Mouse (Mus musculus) erythroblast, embryonic 14.5 days (primary cell): Measurements from ENCODE around the gene Inka2. TPM values are rescaled to one million over a fixed set of nuclear protein-coding genes. Genes with fewer than 3 reads are reported as not detected.

ENCODE experiments used
- H3K27me3 ChIP-seq: 2 replicates; pipeline ENCODE4 v1.6.1; 2012; ENCODE audit warnings: inconsistent platforms; ENCODE audit not compliant: control insufficient read depth
- H3K36me3 ChIP-seq: 2 replicates; pipeline ENCODE4 v1.6.1; 2012; ENCODE audit warnings: mild to moderate bottlenecking, inconsistent platforms; ENCODE audit not compliant: control insufficient read depth
- H3K4me1 ChIP-seq: 2 replicates; pipeline ENCODE4 v1.6.1; 2012; ENCODE audit warnings: inconsistent platforms; ENCODE audit not compliant: control insufficient read depth
- H3K4me3 ChIP-seq: replicated peaks from 2 replicates; pipeline ENCODE3; 2012; ENCODE audit warnings: moderate library complexity, mild to moderate bottlenecking, inconsistent platforms
- H3K9me3 ChIP-seq: 2 replicates; pipeline ENCODE4 v1.6.1; 2012; ENCODE audit warnings: low read length, inconsistent platforms, mixed read lengths; ENCODE audit not compliant: control insufficient read depth
- GATA1 ChIP-seq: IDR thresholded peaks from 2 replicates; pipeline ENCODE4 v1.6.1; 2012; ENCODE audit warnings: low read length, inconsistent platforms, mixed read lengths
- TAL1 ChIP-seq: IDR thresholded peaks from 3 replicates; pipeline ENCODE4 v1.6.1; 2012; ENCODE audit warnings: low read length, inconsistent platforms, mixed read lengths
- polyA plus RNA-seq: library from polyadenylated mRNA; stranded (reverse); fragments of >175 nt; gene quantifications from 2 replicates; pipeline ENCODE4 v1.2.3, GENCODE M21; 2012

Gene Inka2
- polyA plus RNA-seq, 1 experiment = 0.28 TPM

DNA sequence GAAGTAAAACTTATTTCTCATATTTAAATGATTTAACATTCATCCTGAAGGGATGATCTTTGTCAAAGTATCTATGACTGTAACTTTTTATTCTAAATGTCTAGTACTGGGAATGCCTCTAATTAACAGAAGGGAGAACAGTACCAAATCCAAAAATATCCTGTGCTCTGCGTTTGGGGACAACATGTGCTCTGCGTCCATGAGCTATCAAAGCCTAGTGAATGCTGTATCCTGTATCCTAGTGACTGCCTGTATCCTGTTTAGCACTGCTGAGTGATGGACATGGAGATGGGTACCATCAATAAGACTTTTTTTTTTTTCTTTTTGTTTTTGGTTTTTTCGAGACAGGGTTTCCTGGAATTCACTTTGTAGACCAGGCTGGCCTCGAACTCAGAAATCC, 54.3 kb downstream of the Inka2 start:
- H3K27me3 ChIP-seq = no peaks in the 10 kb centered on the region
- H3K36me3 ChIP-seq = peaks cover 14% of the 10 kb centered on the region
- H3K4me1 ChIP-seq = peaks cover 47% of the 10 kb centered on the region
- no peak overlapping the region for H3K4me3 ChIP-seq
- TF ChIP-seq GATA1 (no peak), TAL1 (no peak)
- no peaks in the 10 kb centered on the region for H3K9me3 ChIP-seq

DNA sequence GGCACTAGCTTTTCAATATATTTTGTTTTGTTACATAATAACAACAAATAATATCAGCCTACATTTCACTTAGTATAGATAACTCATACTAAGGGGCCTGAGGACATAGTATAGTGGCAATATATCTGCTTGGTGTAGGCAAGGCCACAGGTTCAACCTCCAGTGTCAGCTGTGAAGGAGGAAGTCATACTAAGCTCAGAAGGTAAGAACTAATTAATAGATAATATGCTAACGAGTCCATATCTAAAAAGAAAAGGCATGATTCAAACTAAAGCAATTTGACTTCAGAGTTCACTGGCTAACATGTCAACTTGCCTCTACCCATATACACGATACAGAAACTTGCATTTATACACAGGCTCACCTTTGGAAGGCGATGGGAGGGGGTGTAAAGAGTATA, 55.7 kb downstream of the Inka2 start:
- Histone ChIP-seq H3K27me3 (no peaks in the 10 kb centered on the region), H3K36me3 (peaks cover 14% of the 10 kb centered on the region), H3K9me3 (no peaks in the 10 kb centered on the region), H3K4me1 (peaks cover 54% of the 10 kb centered on the region), H3K4me3 (no peak overlapping the region)
- TF ChIP-seq TAL1 = no peak
- TF ChIP-seq GATA1 = no peak

DNA sequence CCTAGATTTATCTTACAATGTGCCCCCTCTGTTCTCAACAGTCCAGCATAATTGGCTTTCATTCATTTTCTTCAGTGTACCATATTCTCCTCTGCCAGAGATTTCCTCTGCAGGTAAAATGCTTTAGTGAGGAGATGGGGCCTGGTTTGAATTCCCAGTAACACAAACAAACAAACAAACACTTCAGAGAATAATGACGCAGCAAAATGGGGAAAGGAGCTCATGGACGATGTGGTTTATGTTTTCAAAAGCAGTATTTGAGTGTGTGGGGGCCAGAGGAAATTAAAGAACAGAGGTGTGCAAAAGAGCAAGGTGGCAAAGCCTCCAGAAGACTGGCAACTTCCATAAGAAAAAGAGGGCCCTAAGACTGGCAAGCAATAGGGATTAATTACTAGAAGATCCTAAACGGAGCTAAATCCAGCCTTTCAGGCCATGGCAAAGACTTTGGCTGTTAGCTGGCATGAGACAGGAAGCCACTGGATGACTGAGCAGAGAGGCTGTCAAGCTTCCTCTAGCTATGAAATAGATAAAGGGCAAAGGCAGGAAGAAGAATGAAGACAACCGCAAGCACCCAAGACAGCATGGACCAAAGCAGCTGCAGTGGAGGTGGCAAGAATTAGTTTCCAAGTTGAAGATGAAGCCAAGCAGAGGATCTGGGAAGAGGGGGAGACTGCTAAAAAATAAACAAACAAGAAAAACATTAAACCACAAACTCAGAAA, 58.9 kb downstream of the Inka2 start:
- Histone ChIP-seq H3K4me1 (peaks cover 53% of the 10 kb centered on the region), H3K4me3 (no peak overlapping the region), H3K27me3 (no peaks in the 10 kb centered on the region), H3K9me3 (no peaks in the 10 kb centered on the region), H3K36me3 (peaks cover 15% of the 10 kb centered on the region)
- TF ChIP-seq GATA1 = no peak
- no peak for TF ChIP-seq TAL1

DNA sequence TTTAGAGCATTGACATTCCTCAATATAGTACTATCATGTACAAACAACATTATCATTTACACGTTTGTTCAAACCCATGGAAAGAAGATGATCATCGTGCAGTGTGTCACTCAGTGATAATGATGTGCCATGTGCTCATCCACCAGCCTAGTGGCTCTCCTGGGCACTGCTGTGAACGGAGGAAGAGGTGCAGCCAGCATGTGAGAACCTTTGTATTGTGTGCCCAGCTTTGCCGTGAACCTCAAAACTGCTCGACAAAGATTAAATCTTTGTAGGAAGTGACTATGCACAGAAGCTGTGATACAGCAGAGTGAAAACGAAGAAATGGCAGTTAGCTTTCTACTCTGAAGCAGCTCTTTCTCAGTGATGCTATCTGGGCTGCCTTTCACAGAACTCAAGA, 64.1 kb downstream of the Inka2 start:
- H3K36me3 ChIP-seq = peaks cover 21% of the 10 kb centered on the region
- H3K4me3 ChIP-seq = no peak overlapping the region
- peaks cover 47% of the 10 kb centered on the region for H3K4me1 ChIP-seq
- H3K9me3 ChIP-seq = peaks cover 4% of the 10 kb centered on the region
- TF ChIP-seq GATA1 = no peak
- no peak for TF ChIP-seq TAL1
- no peaks in the 10 kb centered on the region for H3K27me3 ChIP-seq

DNA sequence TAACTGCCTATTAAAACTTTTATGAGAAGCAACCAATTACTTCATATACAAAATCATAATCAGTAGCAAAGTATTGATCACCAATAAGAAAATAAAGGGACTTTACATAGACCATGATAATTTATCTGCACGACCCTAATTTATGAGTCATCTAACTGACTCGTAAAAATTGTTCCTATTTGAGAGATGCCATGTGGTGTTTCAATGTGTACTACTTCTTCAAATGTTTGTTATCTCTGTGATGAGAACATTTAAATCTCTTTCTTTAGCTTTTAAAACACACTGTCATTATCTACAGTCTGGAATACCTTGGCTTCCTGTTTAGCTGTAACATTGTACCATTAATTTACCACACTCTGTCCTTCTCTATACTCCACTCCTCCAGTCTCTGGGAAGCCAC, 65.0 kb downstream of the Inka2 start:
- Histone ChIP-seq H3K4me1 (peaks cover 42% of the 10 kb centered on the region), H3K9me3 (peaks cover 4% of the 10 kb centered on the region), H3K4me3 (no peak overlapping the region), H3K27me3 (no peaks in the 10 kb centered on the region), H3K36me3 (peaks cover 21% of the 10 kb centered on the region)
- TF ChIP-seq TAL1 (no peak), GATA1 (no peak)

Other genes starting within 250 kb of the Inka2 start
- gene Ddx20, start 17.0 kb upstream of the Inka2 start, polyA plus RNA-seq = 0.23 and 0.36 TPM in 2 replicates
- 2.1 and 3.8 TPM in 2 replicates for gene Rap1a, start 96.7 kb downstream of the Inka2 start, polyA plus RNA-seq
- not detected in 2 replicates for gene Adora3, start 166.3 kb downstream of the Inka2 start, polyA plus RNA-seq
- not detected in 2 replicates for gene Tmigd3, start 166.3 kb downstream of the Inka2 start, polyA plus RNA-seq
- gene I830077J02Rik, start 228.1 kb downstream of the Inka2 start, polyA plus RNA-seq = 0.01 TPM in 1 of 2 replicates, not detected in the other